Mouse (Mus musculus): ENCODE measurements around the gene Phex. TPM values are rescaled to one million over a fixed set of nuclear protein-coding genes. Genes with fewer than 3 reads are reported as not detected.

Gene Phex
- 0.33 and 0.82 TPM in 2 replicates for polyA plus RNA-seq (2012; rRNA removed)

- DNase-seq (ENCODE audit: low read depth): no peak
- no peak for TF ChIP-seq POLR2A (IDR thresholded peaks at IDR 0.05; ENCODE audit: borderline replicate concordance, extremely low read depth, insufficient read depth, insufficient read length, poor library complexity, severe bottlenecking)
Measured at GRCm38 (mm10) chrX:157415212-157415611, at the start of gene Phex. Phex (minus strand) TSS chrX:157415312.

GRCm38 (mm10) chrX:157462716-157463115 lies 47.6 kb upstream of the Phex start:
- peak; percentile 44 for DNase-seq (ENCODE audit: low read depth)
- no peak for TF ChIP-seq CTCF (IDR thresholded peaks at IDR 0.05; ENCODE audit: borderline replicate concordance, extremely low read depth, insufficient read depth, insufficient read length)
- TF ChIP-seq POLR2A (IDR thresholded peaks at IDR 0.05; ENCODE audit: borderline replicate concordance, extremely low read depth, insufficient read depth, insufficient read length, poor library complexity, severe bottlenecking): no peak

- TF ChIP-seq CTCF (IDR thresholded peaks at IDR 0.05; ENCODE audit: borderline replicate concordance, extremely low read depth, insufficient read depth, insufficient read length) (peak; percentile 70; the same call in 1 of the 2 replicates), POLR2A (IDR thresholded peaks at IDR 0.05; ENCODE audit: borderline replicate concordance, extremely low read depth, insufficient read depth, insufficient read length, poor library complexity, severe bottlenecking) (no peak)
- DNase-seq (ENCODE audit: low read depth): peak; percentile 59
Measured at GRCm38 (mm10) chrX:157454430-157454829, 39.3 kb upstream of the Phex start.

GRCm38 (mm10) chrX:157449000-157449399 lies 33.9 kb upstream of the Phex start:
- no peak for TF ChIP-seq POLR2A (IDR thresholded peaks at IDR 0.05; ENCODE audit: borderline replicate concordance, extremely low read depth, insufficient read depth, insufficient read length, poor library complexity, severe bottlenecking)
- no peak for TF ChIP-seq CTCF (IDR thresholded peaks at IDR 0.05; ENCODE audit: borderline replicate concordance, extremely low read depth, insufficient read depth, insufficient read length)
- no peak for DNase-seq (ENCODE audit: low read depth)

GRCm38 (mm10) chrX:157447431-157447830 lies 32.3 kb upstream of the Phex start:
- peak; percentile 3 for DNase-seq (ENCODE audit: low read depth)
- TF ChIP-seq CTCF (IDR thresholded peaks at IDR 0.05; ENCODE audit: borderline replicate concordance, extremely low read depth, insufficient read depth, insufficient read length) (no peak), POLR2A (IDR thresholded peaks at IDR 0.05; ENCODE audit: borderline replicate concordance, extremely low read depth, insufficient read depth, insufficient read length, poor library complexity, severe bottlenecking) (no peak)

- TF ChIP-seq POLR2A (IDR thresholded peaks at IDR 0.05; ENCODE audit: borderline replicate concordance, extremely low read depth, insufficient read depth, insufficient read length, poor library complexity, severe bottlenecking) (no peak), CTCF (IDR thresholded peaks at IDR 0.05; ENCODE audit: borderline replicate concordance, extremely low read depth, insufficient read depth, insufficient read length) (no peak)
Measured at GRCm38 (mm10) chrX:157434768-157435167, 19.7 kb upstream of the Phex start.

GRCm38 (mm10) chrX:157419451-157419850 lies 4.3 kb upstream of the Phex start:
- DNase-seq (ENCODE audit: low read depth): no peak
- TF ChIP-seq POLR2A (IDR thresholded peaks at IDR 0.05; ENCODE audit: borderline replicate concordance, extremely low read depth, insufficient read depth, insufficient read length, poor library complexity, severe bottlenecking) (no peak), CTCF (IDR thresholded peaks at IDR 0.05; ENCODE audit: borderline replicate concordance, extremely low read depth, insufficient read depth, insufficient read length) (no peak)

More at GRCm38 (mm10) chrX:157434768-157435167, 19.7 kb upstream of the Phex start:
- no peak for DNase-seq (ENCODE audit: low read depth)

- TF ChIP-seq POLR2A (IDR thresholded peaks at IDR 0.05; ENCODE audit: borderline replicate concordance, extremely low read depth, insufficient read depth, insufficient read length, poor library complexity, severe bottlenecking) (no peak), CTCF (IDR thresholded peaks at IDR 0.05; ENCODE audit: borderline replicate concordance, extremely low read depth, insufficient read depth, insufficient read length) (no peak)
Measured at GRCm38 (mm10) chrX:157404919-157405318, 10.2 kb downstream of the Phex start.

GRCm38 (mm10) chrX:157391241-157391640 lies 23.9 kb downstream of the Phex start:
- no peak for TF ChIP-seq POLR2A (IDR thresholded peaks at IDR 0.05; ENCODE audit: borderline replicate concordance, extremely low read depth, insufficient read depth, insufficient read length, poor library complexity, severe bottlenecking)
- no peak for TF ChIP-seq CTCF (IDR thresholded peaks at IDR 0.05; ENCODE audit: borderline replicate concordance, extremely low read depth, insufficient read depth, insufficient read length)
- DNase-seq (ENCODE audit: low read depth): no peak

More at GRCm38 (mm10) chrX:157404919-157405318, 10.2 kb downstream of the Phex start:
- DNase-seq (ENCODE audit: low read depth): no peak

GRCm38 (mm10) chrX:157390102-157390501 lies 25.0 kb downstream of the Phex start:
- no peak for DNase-seq (ENCODE audit: low read depth)
- no peak for TF ChIP-seq POLR2A (IDR thresholded peaks at IDR 0.05; ENCODE audit: borderline replicate concordance, extremely low read depth, insufficient read depth, insufficient read length, poor library complexity, severe bottlenecking)
- no peak for TF ChIP-seq CTCF (IDR thresholded peaks at IDR 0.05; ENCODE audit: borderline replicate concordance, extremely low read depth, insufficient read depth, insufficient read length)

GRCm38 (mm10) chrX:157388419-157388818 lies 26.7 kb downstream of the Phex start:
- DNase-seq (ENCODE audit: low read depth): no peak
- TF ChIP-seq POLR2A (IDR thresholded peaks at IDR 0.05; ENCODE audit: borderline replicate concordance, extremely low read depth, insufficient read depth, insufficient read length, poor library complexity, severe bottlenecking): no peak
- TF ChIP-seq CTCF (IDR thresholded peaks at IDR 0.05; ENCODE audit: borderline replicate concordance, extremely low read depth, insufficient read depth, insufficient read length): no peak

- no peak for TF ChIP-seq CTCF (IDR thresholded peaks at IDR 0.05; ENCODE audit: borderline replicate concordance, extremely low read depth, insufficient read depth, insufficient read length)
- DNase-seq (ENCODE audit: low read depth): no peak
Measured at GRCm38 (mm10) chrX:157387025-157387424, 28.1 kb downstream of the Phex start.

GRCm38 (mm10) chrX:157378822-157379221 lies 36.3 kb downstream of the Phex start:
- TF ChIP-seq POLR2A (IDR thresholded peaks at IDR 0.05; ENCODE audit: borderline replicate concordance, extremely low read depth, insufficient read depth, insufficient read length, poor library complexity, severe bottlenecking) (no peak), CTCF (IDR thresholded peaks at IDR 0.05; ENCODE audit: borderline replicate concordance, extremely low read depth, insufficient read depth, insufficient read length) (no peak)
- DNase-seq (ENCODE audit: low read depth): no peak
